In the genomic region with DNA sequence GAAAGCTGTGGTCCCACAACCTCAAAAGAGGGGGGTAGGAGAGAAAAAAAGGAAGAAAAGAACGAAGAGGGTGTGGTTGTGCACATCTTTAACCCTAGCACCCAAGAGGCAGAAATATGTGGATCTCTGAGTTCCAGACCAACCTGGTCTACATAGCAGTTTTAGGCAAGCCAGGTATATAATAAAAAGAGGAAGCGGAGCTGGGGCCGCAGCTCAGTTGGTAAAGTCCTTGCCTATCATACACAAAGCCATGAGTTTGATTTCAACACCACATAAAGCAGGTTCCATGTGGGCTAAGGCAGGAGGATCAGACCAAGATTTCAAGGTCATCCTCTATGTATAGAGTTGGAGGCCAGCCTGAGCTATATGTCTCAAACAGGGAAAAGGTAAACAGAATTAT, we compare ENCODE assay signal across 17 mouse cellular contexts. TPM values are rescaled to one million over a fixed set of nuclear protein-coding genes. Genes with fewer than 3 reads are reported as not detected.
DNase-seq lines count a peak whose midpoint lies in the region; ATAC-seq and TF ChIP-seq lines count a peak whose summit lies in the region.
"Had no signal": no experiment of that assay in that cellular context is flagged by ENCODE, and none has a peak within 500 bp of the region (broad histone marks: within the 10 kb centered on the region; RNA-seq: fewer than 3 reads in every experiment).

No protein-coding gene starts in this region.

- no peak for TF ChIP-seq CTCF in lung, embryonic 14.5 days (IDR thresholded peaks at IDR 0.05; ENCODE audit: low read depth)

- H3K36me3 ChIP-seq in heart, embryonic 10.5 days = no peaks in the 10 kb centered on the region
- H3K36me3 ChIP-seq in lung, embryonic 14.5 days (ENCODE audit: insufficient read depth) = no peaks in the 10 kb centered on the region
- H3K36me3 ChIP-seq in myocyte (ENCODE audit: control insufficient read depth, insufficient read depth) = no peaks in the 10 kb centered on the region
- H3K36me3 ChIP-seq: forebrain, embryonic 15.5 days had no signal

- H3K4me2 ChIP-seq in lung, embryonic 14.5 days = peak overlapping the region; percentile 88; the same call in 1 of the 2 replicates
- peak overlapping the region; percentile 97 for H3K4me2 ChIP-seq in myocyte (ENCODE audit: low read depth)
- H3K4me2 ChIP-seq: forebrain, embryonic 15.5 days; limb, embryonic 15.5 days; midbrain, embryonic 11.5 days had no signal

- intact Hi-C loops in heart, postnatal 36 days (cut with DNase I) = no loop called here

- H3K9me3 ChIP-seq in heart, embryonic 10.5 days = no peaks in the 10 kb centered on the region
- H3K9me3 ChIP-seq in lung, embryonic 14.5 days (ENCODE audit: low read depth, low read length) = no peaks in the 10 kb centered on the region
- H3K9me3 ChIP-seq: forebrain, embryonic 15.5 days; limb, embryonic 15.5 days had no signal

- 78% methylated on average over 3 of the region's 3 CpGs for WGBS in heart, embryonic 10.5 days
- WGBS in lung, embryonic 14.5 days = 76% methylated on average over 3 of the region's 3 CpGs

- H3K27ac ChIP-seq in heart, embryonic 10.5 days = peak overlapping the region; percentile 53
- no peak overlapping the region for H3K27ac ChIP-seq in lung, embryonic 14.5 days (ENCODE audit: low read depth)
- peak overlapping the region; percentile 98 for H3K27ac ChIP-seq in brown adipose tissue, adult 24 weeks (replicated peaks; ENCODE audit: low read depth, low read length)
- H3K27ac ChIP-seq: forebrain, embryonic 15.5 days; limb, embryonic 15.5 days had no signal

- H3K9ac ChIP-seq in lung, embryonic 14.5 days = no peak overlapping the region
- H3K9ac ChIP-seq: forebrain, embryonic 15.5 days; limb, embryonic 15.5 days had no signal

- H3K4me1 ChIP-seq in heart, embryonic 10.5 days = peaks cover 59% of the 10 kb centered on the region
- peaks cover 5% of the 10 kb centered on the region; the same call in 1 of the 2 replicates for H3K4me1 ChIP-seq in lung, embryonic 14.5 days (ENCODE audit: insufficient read depth)
- H3K4me1 ChIP-seq in brown adipose tissue, adult 24 weeks (ENCODE audit: control insufficient read depth, insufficient read depth, insufficient read length, low read length) = peaks cover 12% of the 10 kb centered on the region

- ATAC-seq in lung, embryonic 14.5 days (ENCODE audit: insufficient read depth) = no peak
- ATAC-seq: forebrain, embryonic 15.5 days; inflammation-experienced regulatory T-cells, adult 6 months had no signal

- peaks cover 78% of the 10 kb centered on the region for H3K79me2 ChIP-seq in myocyte (ENCODE audit: control insufficient read depth, insufficient read depth)

- no peak for TF ChIP-seq POLR2A in myocyte (IDR thresholded peaks at IDR 0.05; ENCODE audit: insufficient read length, low read depth)

- H3ac ChIP-seq in myocyte (ENCODE audit: control insufficient read depth, insufficient read length) = no peak overlapping the region

- DNase-seq in heart, embryonic 10.5 days (ENCODE audit: low spot score) = no peak
- no peak for DNase-seq in heart, postnatal 36 days
- DNase-seq in lung, embryonic 14.5 days = no peak
- DNase-seq in lung, postnatal 14 days = no peak
- no peak for DNase-seq in layer of hippocampus, adult 11-12 months (ENCODE audit: low spot score)
- DNase-seq: adrenal gland, postnatal 36 days; cerebellum, postnatal 10 days; kidney, postnatal 14 days; layer of hippocampus, adult 9-11 months; retina, postnatal 1 day; thymus, postnatal 25 days had no signal

- no peak overlapping the region for H3K4me3 ChIP-seq in heart, embryonic 10.5 days
- no peak overlapping the region for H3K4me3 ChIP-seq in lung, embryonic 14.5 days (ENCODE audit: low read depth, low read length)
- H3K4me3 ChIP-seq in brown adipose tissue, adult 24 weeks (ENCODE audit: insufficient read depth, low read depth, low read length) = peak overlapping the region; percentile 96
- no peak overlapping the region for H3K4me3 ChIP-seq in myocyte
- H3K4me3 ChIP-seq: forebrain, embryonic 15.5 days; limb, embryonic 15.5 days had no signal

- H3K27me3 ChIP-seq in heart, embryonic 10.5 days (ENCODE audit: insufficient read depth, poor library complexity, severe bottlenecking) = no peaks in the 10 kb centered on the region
- H3K27me3 ChIP-seq in lung, embryonic 14.5 days (ENCODE audit: insufficient read depth, low read length) = no peaks in the 10 kb centered on the region
- H3K27me3 ChIP-seq in myocyte (ENCODE audit: control insufficient read depth, insufficient read depth, insufficient read length) = no peaks in the 10 kb centered on the region
- H3K27me3 ChIP-seq: limb, embryonic 15.5 days had no signal

TF ChIP-seq in myocyte, 11 proteins besides CTCF, POLR2A, EP300 and RAD21:
- TF ChIP-seq MYOD1 (IDR thresholded peaks at IDR 0.05; ENCODE audit: control insufficient read depth in 1 of 3, insufficient read length in 2 of 3, low read depth in 2 of 3) (no peak), REST (IDR thresholded peaks at IDR 0.05; ENCODE audit: insufficient read depth, insufficient read length) (no peak), CEBPB (IDR thresholded peaks at IDR 0.05; ENCODE audit: insufficient read depth, poor library complexity, severe bottlenecking) (no peak), TCF3 (IDR thresholded peaks at IDR 0.05; ENCODE audit: insufficient read length, low read depth) (no peak), TCF12 (IDR thresholded peaks at IDR 0.05; ENCODE audit: insufficient read depth, poor library complexity, severe bottlenecking) (no peak), MAX (IDR thresholded peaks at IDR 0.05; ENCODE audit: low read depth) (no peak), MYOG (IDR thresholded peaks at IDR 0.05; ENCODE audit: control insufficient read depth in 1 of 3, insufficient read depth in 1 of 3, insufficient read length in 2 of 3, low read depth in 2 of 3) (no peak), POLR2AphosphoS2 (IDR thresholded peaks at IDR 0.05; ENCODE audit: insufficient read length, low read depth) (no peak), E2F4 (IDR thresholded peaks at IDR 0.05; ENCODE audit: insufficient read depth) (no peak), SRF (IDR thresholded peaks at IDR 0.05; ENCODE audit: control insufficient read depth, insufficient read length, low read depth) (no peak), USF1 (IDR thresholded peaks at IDR 0.05; ENCODE audit: low read depth) (no peak)

RNA-seq across cellular contexts. Expression of gene Hk2, which starts 4.0 kb away (rescaled TPM):
- 42.2 and 44.8 TPM in 2 replicates for polyA plus RNA-seq in heart, embryonic 10.5 days (2016; fragmentation: Nextera tagmentation; extraction: Ambion mirVana)
- total RNA-seq in heart, postnatal 36 days (2021) = 100 to 1,000 TPM; 271 to 285 TPM
- polyA plus RNA-seq in lung, embryonic 14.5 days (2014; fragmentation: Nextera tagmentation; extraction: Ambion mirVana) = 22.4 and 23.5 TPM in 2 replicates
- 216 and 558 TPM in 2 replicates for polyA plus RNA-seq in brown adipose tissue, adult 24 weeks (2012; ENCODE audit: insufficient read depth, insufficient read length, missing spikeins)
- polyA plus RNA-seq in myocyte (2012; fragmentation: generic; extraction: Trizol) = 81.2 TPM
